Mouse (Mus musculus) embryonic fibroblast, embryonic 13.5 days (primary cell): Measurements from ENCODE around the gene Mapk6.

Experiments used
- CTCF ChIP-seq: IDR thresholded peaks from 2 replicates; pipeline ENCODE4 v1.5.1; 2011; ENCODE audit warnings: mild to moderate bottlenecking, control low read depth, low read length, moderate library complexity, borderline replicate concordance; ENCODE audit not compliant: insufficient read depth
- POLR2A ChIP-seq: IDR thresholded peaks from 2 replicates; pipeline ENCODE4 v1.6.1; 2011; ENCODE audit warnings: low read depth, mild to moderate bottlenecking, control low read depth, low read length, moderate library complexity

- TF ChIP-seq CTCF (no peak), POLR2A (no peak)
Measured at GRCm38 (mm10) chr9:75375606-75376005, 34.2 kb downstream of the Mapk6 start.
